Mouse (Mus musculus): Measurements from ENCODE around the gene Slc34a1. TPM values are rescaled to one million over a fixed set of nuclear protein-coding genes. Genes with fewer than 3 reads are reported as not detected.

Gene Slc34a1
- 0.12 and 0.28 TPM in 2 replicates for polyA plus RNA-seq (2012; rRNA removed; ENCODE audit: low replicate concordance)

GRCm38 (mm10) chr13:55398088-55398487 is at the start of gene Slc34a1:
Slc34a1 (plus strand) TSS chr13:55398187.

GRCm38 (mm10) chr13:55362453-55363060 is 35.4 kb upstream of the Slc34a1 start, which contains the start of gene Lman2:
Lman2 (minus strand) TSS chr13:55362783.

GRCm38 (mm10) chr13:55369531-55370114 is 28.4 kb upstream of the Slc34a1 start, which contains the start of gene Rgs14:
Rgs14 (plus strand) TSS chr13:55369732.

GRCm38 (mm10) chr13:55414743-55415380 is 16.9 kb downstream of the Slc34a1 start, which contains the start of gene Pfn3:
Pfn3 (minus strand) TSS chr13:55415232.

GRCm38 (mm10) chr13:55426613-55427012 is 28.6 kb downstream of the Slc34a1 start, which contains the start of gene F12:
F12 (minus strand) TSS chr13:55426793.

GRCm38 (mm10) chr13:55444937-55445315 is 46.9 kb downstream of the Slc34a1 start, which contains the start of gene Grk6:
Grk6 (plus strand) TSS chr13:55445072.

GRCm38 (mm10) chr13:55464027-55464884 is 66.3 kb downstream of the Slc34a1 start, which contains the start of gene Prr7:
Prr7 (plus strand) TSS chr13:55464267.

Other genes with a start within 250 kb of the Slc34a1 start
- 2.2 and 5.2 TPM in 2 replicates for gene Fgfr4, start 245.5 kb upstream of the Slc34a1 start, polyA plus RNA-seq (2012; rRNA removed; ENCODE audit: low replicate concordance)
- 7.6 and 9.0 TPM in 2 replicates for gene Nsd1, start 188.4 kb upstream of the Slc34a1 start, polyA plus RNA-seq (2012; rRNA removed; ENCODE audit: low replicate concordance)
- gene Prelid1, start 77.7 kb upstream of the Slc34a1 start, polyA plus RNA-seq (2012; rRNA removed; ENCODE audit: low replicate concordance): 816 and 1,080 TPM in 2 replicates
- 50.4 and 109 TPM in 2 replicates for gene Rab24, start 76.2 kb upstream of the Slc34a1 start, polyA plus RNA-seq (2012; rRNA removed; ENCODE audit: low replicate concordance)
- gene Mxd3, start 68.4 kb upstream of the Slc34a1 start, polyA plus RNA-seq (2012; rRNA removed; ENCODE audit: low replicate concordance): 6.6 and 8.8 TPM in 2 replicates
- gene Lman2, start 35.4 kb upstream of the Slc34a1 start, polyA plus RNA-seq (2012; rRNA removed; ENCODE audit: low replicate concordance): 79.1 and 91.4 TPM in 2 replicates
- 5.0 and 14.5 TPM in 2 replicates for gene Rgs14, start 28.5 kb upstream of the Slc34a1 start, polyA plus RNA-seq (2012; rRNA removed; ENCODE audit: low replicate concordance)
- gene Pfn3, start 17.0 kb downstream of the Slc34a1 start, polyA plus RNA-seq (2012; rRNA removed; ENCODE audit: low replicate concordance): not detected in 2 replicates
- gene F12, start 28.6 kb downstream of the Slc34a1 start, polyA plus RNA-seq (2012; rRNA removed; ENCODE audit: low replicate concordance): 0.13 and 0.63 TPM in 2 replicates
- 25.7 and 27.4 TPM in 2 replicates for gene Grk6, start 46.9 kb downstream of the Slc34a1 start, polyA plus RNA-seq (2012; rRNA removed; ENCODE audit: low replicate concordance)
- gene Prr7, start 66.1 kb downstream of the Slc34a1 start, polyA plus RNA-seq (2012; rRNA removed; ENCODE audit: low replicate concordance): 5.1 and 13.9 TPM in 2 replicates
- gene Dbn1, start 89.9 kb downstream of the Slc34a1 start, polyA plus RNA-seq (2012; rRNA removed; ENCODE audit: low replicate concordance): 10.7 and 14.9 TPM in 2 replicates
- gene Pdlim7, start 115.5 kb downstream of the Slc34a1 start, polyA plus RNA-seq (2012; rRNA removed; ENCODE audit: low replicate concordance): 54.3 and 103 TPM in 2 replicates
- gene Dok3, start 131.1 kb downstream of the Slc34a1 start, polyA plus RNA-seq (2012; rRNA removed; ENCODE audit: low replicate concordance): 11.7 and 26.9 TPM in 2 replicates
- 36.9 and 37.2 TPM in 2 replicates for gene Ddx41, start 138.5 kb downstream of the Slc34a1 start, polyA plus RNA-seq (2012; rRNA removed; ENCODE audit: low replicate concordance)
- gene Fam193b, start 172.9 kb downstream of the Slc34a1 start, polyA plus RNA-seq (2012; rRNA removed; ENCODE audit: low replicate concordance): 71.0 and 75.1 TPM in 2 replicates
- 19.5 and 29.4 TPM in 2 replicates for gene Tmed9, start 175.5 kb downstream of the Slc34a1 start, polyA plus RNA-seq (2012; rRNA removed; ENCODE audit: low replicate concordance)
- gene B4galt7, start 201.7 kb downstream of the Slc34a1 start, polyA plus RNA-seq (2012; rRNA removed; ENCODE audit: low replicate concordance): 16.1 and 17.0 TPM in 2 replicates
- 4.8 and 8.4 TPM in 2 replicates for gene Caml, start 224.8 kb downstream of the Slc34a1 start, polyA plus RNA-seq (2012; rRNA removed; ENCODE audit: low replicate concordance)
- 3.5 and 5.7 TPM in 2 replicates for gene Ddx46, start 236.8 kb downstream of the Slc34a1 start, polyA plus RNA-seq (2012; rRNA removed; ENCODE audit: low replicate concordance)

Measured in duodenum, adult 2 months (tissue).